Mouse (Mus musculus): Measurements from ENCODE around the gene Gpc6. TPM values are rescaled to one million over a fixed set of nuclear protein-coding genes. Genes with fewer than 3 reads are reported as not detected.

Gpc6 gene
- polyA plus RNA-seq (2014; fragmentation: Nextera tagmentation; extraction: Ambion mirVana), result 13.3 and 16.8 TPM in 2 replicates

GRCm38 (mm10) chr14:116924876-116925601, at the start of gene Gpc6:
Gpc6 (plus strand) TSS chr14:116925315.
- peak within 1 kb of the TSS; percentile 85 for H3K4me3 ChIP-seq (replicated peaks; ENCODE audit: low read depth, low read length)
- peaks cover 14% of the 10 kb centered on the region for H3K4me1 ChIP-seq (ENCODE audit: control insufficient read depth, insufficient read depth, low read length)
- no peaks in the 10 kb centered on the region for H3K9me3 ChIP-seq (ENCODE audit: control insufficient read depth, low read length)
- H3K27me3 ChIP-seq (ENCODE audit: control insufficient read depth, insufficient read depth, low read length), result no peaks in the 10 kb centered on the region
- DNase-seq (peak; percentile 94), ATAC-seq (ENCODE audit: low FRiP score, low TSS enrichment) (peak; percentile 77)
- H3K36me3 ChIP-seq (ENCODE audit: control insufficient read depth, insufficient read depth, low read length), result no peaks in the 10 kb centered on the region
- H3K4me2 ChIP-seq (ENCODE audit: low read length), result peak within 1 kb of the TSS; percentile 91
- WGBS, result under 1% methylated on average over 38 of the region's 38 CpGs
- H3K9ac ChIP-seq (replicated peaks; ENCODE audit: low read length), result peak within 1 kb of the TSS; percentile 80
- peak within 1 kb of the TSS; percentile 90 for H3K27ac ChIP-seq (replicated peaks; ENCODE audit: low read depth, low read length)

- no peak overlapping the region for H3K4me2 ChIP-seq (ENCODE audit: low read length)
- ATAC-seq (ENCODE audit: low FRiP score, low TSS enrichment) (no peak), DNase-seq (no peak)
- no peak overlapping the region for H3K4me3 ChIP-seq (replicated peaks; ENCODE audit: low read depth, low read length)
- no peak overlapping the region for H3K27ac ChIP-seq (replicated peaks; ENCODE audit: low read depth, low read length)
- H3K4me1 ChIP-seq (ENCODE audit: control insufficient read depth, insufficient read depth, low read length), result no peaks in the 10 kb centered on the region
- no peaks in the 10 kb centered on the region for H3K27me3 ChIP-seq (ENCODE audit: control insufficient read depth, insufficient read depth, low read length)
- H3K36me3 ChIP-seq (ENCODE audit: control insufficient read depth, insufficient read depth, low read length), result no peaks in the 10 kb centered on the region
- no peaks in the 10 kb centered on the region for H3K9me3 ChIP-seq (ENCODE audit: control insufficient read depth, low read length)
- H3K9ac ChIP-seq (replicated peaks; ENCODE audit: low read length), result no peak overlapping the region
- WGBS, result 24% methylated on average over 7 of the region's 7 CpGs
Measured at GRCm38 (mm10) chr14:116882480-116883044, 42.6 kb upstream of the Gpc6 start.

GRCm38 (mm10) chr14:116894316-116894715, 30.8 kb upstream of the Gpc6 start:
- no peak for ATAC-seq (ENCODE audit: low FRiP score, low TSS enrichment)
- 86% methylated on average over 3 of the region's 3 CpGs for WGBS

GRCm38 (mm10) chr14:116897971-116898370, 27.1 kb upstream of the Gpc6 start:
- H3K9ac ChIP-seq (replicated peaks; ENCODE audit: low read length), result no peak overlapping the region
- H3K27ac ChIP-seq (replicated peaks; ENCODE audit: low read depth, low read length), result no peak overlapping the region
- DNase-seq (no peak), ATAC-seq (ENCODE audit: low FRiP score, low TSS enrichment) (no peak)
- no peaks in the 10 kb centered on the region for H3K27me3 ChIP-seq (ENCODE audit: control insufficient read depth, insufficient read depth, low read length)
- H3K4me3 ChIP-seq (replicated peaks; ENCODE audit: low read depth, low read length), result no peak overlapping the region
- 50% methylated on average over 1 of the region's 1 CpGs for WGBS
- H3K9me3 ChIP-seq (ENCODE audit: control insufficient read depth, low read length), result no peaks in the 10 kb centered on the region
- H3K36me3 ChIP-seq (ENCODE audit: control insufficient read depth, insufficient read depth, low read length), result no peaks in the 10 kb centered on the region
- H3K4me1 ChIP-seq (ENCODE audit: control insufficient read depth, insufficient read depth, low read length), result no peaks in the 10 kb centered on the region
- no peak overlapping the region for H3K4me2 ChIP-seq (ENCODE audit: low read length)

More at GRCm38 (mm10) chr14:116894316-116894715, 30.8 kb upstream of the Gpc6 start:
- no peak for DNase-seq
- no peaks in the 10 kb centered on the region for H3K9me3 ChIP-seq (ENCODE audit: control insufficient read depth, low read length)
- H3K27me3 ChIP-seq (ENCODE audit: control insufficient read depth, insufficient read depth, low read length), result no peaks in the 10 kb centered on the region
- H3K4me2 ChIP-seq (ENCODE audit: low read length), result no peak overlapping the region
- no peak overlapping the region for H3K9ac ChIP-seq (replicated peaks; ENCODE audit: low read length)
- H3K4me3 ChIP-seq (replicated peaks; ENCODE audit: low read depth, low read length), result no peak overlapping the region
- no peaks in the 10 kb centered on the region for H3K4me1 ChIP-seq (ENCODE audit: control insufficient read depth, insufficient read depth, low read length)
- no peaks in the 10 kb centered on the region for H3K36me3 ChIP-seq (ENCODE audit: control insufficient read depth, insufficient read depth, low read length)
- no peak overlapping the region for H3K27ac ChIP-seq (replicated peaks; ENCODE audit: low read depth, low read length)

GRCm38 (mm10) chr14:116911768-116912167, 13.3 kb upstream of the Gpc6 start:
- Histone ChIP-seq H3K4me2 (ENCODE audit: low read length) (no peak overlapping the region), H3K9ac (replicated peaks; ENCODE audit: low read length) (no peak overlapping the region), H3K27ac (replicated peaks; ENCODE audit: low read depth, low read length) (no peak overlapping the region), H3K27me3 (ENCODE audit: control insufficient read depth, insufficient read depth, low read length) (no peaks in the 10 kb centered on the region), H3K36me3 (ENCODE audit: control insufficient read depth, insufficient read depth, low read length) (no peaks in the 10 kb centered on the region), H3K4me1 (ENCODE audit: control insufficient read depth, insufficient read depth, low read length) (no peaks in the 10 kb centered on the region), H3K9me3 (ENCODE audit: control insufficient read depth, low read length) (no peaks in the 10 kb centered on the region), H3K4me3 (replicated peaks; ENCODE audit: low read depth, low read length) (no peak overlapping the region)
- WGBS, result 90% methylated on average over 1 of the region's 1 CpGs
- DNase-seq (no peak), ATAC-seq (ENCODE audit: low FRiP score, low TSS enrichment) (no peak)

- WGBS, result 80% methylated on average over 6 of the region's 6 CpGs
- no peak for DNase-seq
Measured at GRCm38 (mm10) chr14:116916874-116917273, 8.2 kb upstream of the Gpc6 start.

GRCm38 (mm10) chr14:116924266-116924665, 849 bp upstream of the Gpc6 start:
- 22% methylated on average over 2 of the region's 2 CpGs for WGBS
- H3K36me3 ChIP-seq (ENCODE audit: control insufficient read depth, insufficient read depth, low read length), result no peaks in the 10 kb centered on the region
- no peaks in the 10 kb centered on the region for H3K9me3 ChIP-seq (ENCODE audit: control insufficient read depth, low read length)
- no peak overlapping the region for H3K9ac ChIP-seq (replicated peaks; ENCODE audit: low read length)
- DNase-seq (no peak), ATAC-seq (ENCODE audit: low FRiP score, low TSS enrichment) (no peak)
- H3K4me3 ChIP-seq (replicated peaks; ENCODE audit: low read depth, low read length), result no peak overlapping the region
- peak overlapping the region; percentile 91 for H3K4me2 ChIP-seq (ENCODE audit: low read length)
- no peaks in the 10 kb centered on the region for H3K27me3 ChIP-seq (ENCODE audit: control insufficient read depth, insufficient read depth, low read length)
- peaks cover 13% of the 10 kb centered on the region for H3K4me1 ChIP-seq (ENCODE audit: control insufficient read depth, insufficient read depth, low read length)
- H3K27ac ChIP-seq (replicated peaks; ENCODE audit: low read depth, low read length), result no peak overlapping the region

More at GRCm38 (mm10) chr14:116916874-116917273, 8.2 kb upstream of the Gpc6 start:
- Histone ChIP-seq H3K9ac (replicated peaks; ENCODE audit: low read length) (no peak overlapping the region), H3K9me3 (ENCODE audit: control insufficient read depth, low read length) (no peaks in the 10 kb centered on the region), H3K27me3 (ENCODE audit: control insufficient read depth, insufficient read depth, low read length) (no peaks in the 10 kb centered on the region), H3K4me1 (ENCODE audit: control insufficient read depth, insufficient read depth, low read length) (no peaks in the 10 kb centered on the region), H3K4me3 (replicated peaks; ENCODE audit: low read depth, low read length) (no peak overlapping the region), H3K36me3 (ENCODE audit: control insufficient read depth, insufficient read depth, low read length) (no peaks in the 10 kb centered on the region), H3K27ac (replicated peaks; ENCODE audit: low read depth, low read length) (no peak overlapping the region), H3K4me2 (ENCODE audit: low read length) (no peak overlapping the region)
- no peak for ATAC-seq (ENCODE audit: low FRiP score, low TSS enrichment)

GRCm38 (mm10) chr14:116925691-116926403, 732 bp downstream of the Gpc6 start:
- Histone ChIP-seq H3K4me1 (ENCODE audit: control insufficient read depth, insufficient read depth, low read length) (peaks cover 14% of the 10 kb centered on the region), H3K36me3 (ENCODE audit: control insufficient read depth, insufficient read depth, low read length) (no peaks in the 10 kb centered on the region), H3K27ac (replicated peaks; ENCODE audit: low read depth, low read length) (peak overlapping the region; percentile 90), H3K4me3 (replicated peaks; ENCODE audit: low read depth, low read length) (peak overlapping the region; percentile 85), H3K27me3 (ENCODE audit: control insufficient read depth, insufficient read depth, low read length) (no peaks in the 10 kb centered on the region), H3K4me2 (ENCODE audit: low read length) (peak overlapping the region; percentile 91), H3K9me3 (ENCODE audit: control insufficient read depth, low read length) (no peaks in the 10 kb centered on the region), H3K9ac (replicated peaks; ENCODE audit: low read length) (peak overlapping the region; percentile 80)
- WGBS, result under 1% methylated on average over 57 of the region's 58 CpGs
- peak; percentile 38 for ATAC-seq (ENCODE audit: low FRiP score, low TSS enrichment)
- DNase-seq, result peak; percentile 66

Data from midbrain, embryonic 14.5 days (tissue).